Comparison of ENCODE assay signal across 8 mouse cellular contexts in genomic region chr4:33031195-33031960, GRCm38 (mm10). TPM values are rescaled to one million over a fixed set of nuclear protein-coding genes. Genes with fewer than 3 reads are reported as not detected.
DNase-seq lines count a peak whose midpoint lies in the region; ATAC-seq and TF ChIP-seq lines count a peak whose summit lies in the region.

Ube2j1 (plus strand) TSS chr4:33031416.

- peak within 1 kb of the TSS; percentile 95 for H3K9ac ChIP-seq in heart, embryonic 11.5 days (ENCODE audit: low read depth, low read length)
- peak within 1 kb of the TSS; percentile 95 for H3K9ac ChIP-seq in kidney, embryonic 16.5 days (replicated peaks; ENCODE audit: low read length)
- peak within 1 kb of the TSS; percentile 99 for H3K9ac ChIP-seq in liver, adult 2 months (ENCODE audit: low read depth, low read length)

- H3K4me1 ChIP-seq in heart, embryonic 11.5 days (ENCODE audit: control insufficient read depth, insufficient read depth, low read length), result peaks cover 8% of the 10 kb centered on the region
- H3K4me1 ChIP-seq in kidney, embryonic 16.5 days (ENCODE audit: insufficient read depth, low read length), result peaks cover 23% of the 10 kb centered on the region
- H3K4me1 ChIP-seq in liver, adult 2 months (ENCODE audit: control insufficient read depth, insufficient read depth, low read length), result peaks cover 14% of the 10 kb centered on the region

- peak; percentile 91 for ATAC-seq in erythroblast, adult 5-6 weeks (replicated peaks; ENCODE audit: low FRiP score, poor library complexity, severe bottlenecking)
- peak; percentile 97 for ATAC-seq in heart, embryonic 11.5 days (replicated peaks; ENCODE audit: insufficient number of reproducible peaks, low FRiP score, low TSS enrichment)
- ATAC-seq in kidney, embryonic 16.5 days (ENCODE audit: low FRiP score, low TSS enrichment), result peak; percentile 99

- TF ChIP-seq CTCF in liver, adult 2 months (IDR thresholded peaks at IDR 0.05; ENCODE audit: low read depth, low read length), result no peak

- peaks cover 6% of the 10 kb centered on the region for H3K36me3 ChIP-seq in heart, embryonic 11.5 days (ENCODE audit: control insufficient read depth, insufficient read depth, low read length)
- peaks cover 16% of the 10 kb centered on the region for H3K36me3 ChIP-seq in kidney, embryonic 16.5 days (ENCODE audit: insufficient read depth, low read length)
- peaks cover 6% of the 10 kb centered on the region for H3K36me3 ChIP-seq in liver, adult 2 months (ENCODE audit: control insufficient read depth, insufficient read depth, low read length)
- peaks cover 8% of the 10 kb centered on the region for H3K36me3 ChIP-seq in myocyte (ENCODE audit: control insufficient read depth, insufficient read depth)
- no peaks in the 10 kb centered on the region for H3K36me3 ChIP-seq in splenic B cell, adult 2 months (ENCODE audit: control insufficient read depth, insufficient read depth, low read length, poor library complexity, severe bottlenecking)

- peak; percentile 87 for DNase-seq in A20 (ENCODE audit: low read depth, low spot score)
- peak; percentile 97 for DNase-seq in brain, adult 2 months (ENCODE audit: low read depth, low spot score)
- DNase-seq in liver, adult 2 months (ENCODE audit: extremely low read depth, low read depth, low spot score), result peak; percentile 61
- peak; percentile 88 for DNase-seq in splenic B cell, adult 2 months (ENCODE audit: low read depth, low spot score)

- H3K9me3 ChIP-seq in heart, embryonic 11.5 days (replicated peaks; ENCODE audit: control insufficient read depth, low read length), result peaks cover 5% of the 10 kb centered on the region; the same call in 1 of the 2 replicates
- peaks cover 4% of the 10 kb centered on the region for H3K9me3 ChIP-seq in kidney, embryonic 16.5 days (ENCODE audit: low read length)

- H3K27ac ChIP-seq in heart, embryonic 11.5 days (ENCODE audit: low read depth, low read length), result peak within 1 kb of the TSS; percentile 82
- H3K27ac ChIP-seq in kidney, embryonic 16.5 days (ENCODE audit: low read length), result peak within 1 kb of the TSS; percentile 91
- peak within 1 kb of the TSS; percentile 89 for H3K27ac ChIP-seq in liver, adult 2 months (replicated peaks; ENCODE audit: insufficient read depth, low read depth, low read length)

- H3K4me2 ChIP-seq in heart, embryonic 11.5 days, result peak within 1 kb of the TSS; percentile 62
- peak within 1 kb of the TSS; percentile 67 for H3K4me2 ChIP-seq in kidney, embryonic 16.5 days (replicated peaks; ENCODE audit: low read depth, low read length)
- H3K4me2 ChIP-seq in myocyte (ENCODE audit: low read depth), result peak within 1 kb of the TSS; percentile 88

- under 1% methylated on average over 97 of the region's 123 CpGs for WGBS in heart, embryonic 11.5 days (ENCODE audit: insufficient replicate concordance)
- WGBS in kidney, embryonic 16.5 days, result 0% methylated on average over 86 of the region's 123 CpGs
- under 1% methylated on average over 119 of the region's 123 CpGs for WGBS in liver, adult 2 months

- peak within 1 kb of the TSS; percentile 76 for H3ac ChIP-seq in myocyte (ENCODE audit: control insufficient read depth, insufficient read length)

- peak within 1 kb of the TSS; percentile 73 for H3K4me3 ChIP-seq in heart, embryonic 11.5 days (ENCODE audit: low read depth, low read length)
- H3K4me3 ChIP-seq in kidney, embryonic 16.5 days (ENCODE audit: low read length), result peak within 1 kb of the TSS; percentile 83
- H3K4me3 ChIP-seq in liver, adult 2 months (ENCODE audit: insufficient read depth, low read depth, low read length), result peak within 1 kb of the TSS; percentile 93
- H3K4me3 ChIP-seq in myocyte, result peak within 1 kb of the TSS; percentile 58

- TF ChIP-seq POLR2A in liver, adult 2 months (IDR thresholded peaks at IDR 0.05; ENCODE audit: extremely low read depth, insufficient read depth, low read length), result peak; percentile 72
- peak; percentile 95 for TF ChIP-seq POLR2A in myocyte (IDR thresholded peaks at IDR 0.05; ENCODE audit: insufficient read length, low read depth)

- peaks cover 21% of the 10 kb centered on the region; the same call in 1 of the 2 replicates for H3K79me2 ChIP-seq in liver, adult 2 months (ENCODE audit: control insufficient read depth, insufficient read depth, low read length)
- H3K79me2 ChIP-seq in myocyte (ENCODE audit: control insufficient read depth, insufficient read depth), result peaks cover 55% of the 10 kb centered on the region

- H3K27me3 ChIP-seq in heart, embryonic 11.5 days (ENCODE audit: control insufficient read depth, insufficient read depth, low read length), result no peaks in the 10 kb centered on the region
- H3K27me3 ChIP-seq in kidney, embryonic 16.5 days (ENCODE audit: insufficient read depth, low read length), result no peaks in the 10 kb centered on the region
- H3K27me3 ChIP-seq in liver, adult 2 months (ENCODE audit: control insufficient read depth, insufficient read depth, low read length), result no peaks in the 10 kb centered on the region
- no peaks in the 10 kb centered on the region for H3K27me3 ChIP-seq in myocyte (ENCODE audit: control insufficient read depth, insufficient read depth, insufficient read length)
- no peaks in the 10 kb centered on the region for H3K27me3 ChIP-seq in splenic B cell, adult 2 months (ENCODE audit: control insufficient read depth, insufficient read depth, low read length, poor library complexity, severe bottlenecking)

TF ChIP-seq in myocyte, 11 proteins besides CTCF, POLR2A, EP300 and RAD21:
- TF ChIP-seq TCF3 (IDR thresholded peaks at IDR 0.05; ENCODE audit: insufficient read length, low read depth) (no peak), MYOG (IDR thresholded peaks at IDR 0.05; ENCODE audit: control insufficient read depth in 1 of 3, insufficient read depth in 1 of 3, insufficient read length in 2 of 3, low read depth in 2 of 3) (peak in 2 of 3 experiments; percentile 37 to 47), SRF (IDR thresholded peaks at IDR 0.05; ENCODE audit: control insufficient read depth, insufficient read length, low read depth) (peak; percentile 11), MYOD1 (IDR thresholded peaks at IDR 0.05; ENCODE audit: control insufficient read depth in 1 of 3, insufficient read length in 2 of 3, low read depth in 2 of 3) (peak in 2 of 3 experiments; percentile 38 to 50), POLR2AphosphoS2 (IDR thresholded peaks at IDR 0.05; ENCODE audit: insufficient read length, low read depth) (peak; percentile 97)

RNA-seq across cellular contexts. Expression of gene Ube2j1, which starts in this region (rescaled TPM):
- total RNA-seq in erythroblast, adult 5-6 weeks (2015; ENCODE audit: low replicate concordance), result 18.6 and 23.4 TPM in 2 replicates
- total RNA-seq in erythroblast, adult 5-6 weeks (2017; ENCODE audit: low replicate concordance), result 15.5 and 28.6 TPM in 2 replicates
- 39.7 and 42.1 TPM in 2 replicates for polyA plus RNA-seq in heart, embryonic 11.5 days (2014; fragmentation: Nextera tagmentation; extraction: Ambion mirVana)
- polyA plus RNA-seq in kidney, embryonic 16.5 days (2015; fragmentation: Nextera tagmentation; extraction: Ambion mirVana), result 42.5 and 43.8 TPM in 2 replicates
- 21.3 and 21.7 TPM in 2 replicates for total RNA-seq in liver, adult 2 months (2014; rRNA removed)
- 11.1 and 13.1 TPM in 2 replicates for polyA plus RNA-seq in liver, adult 2 months (2012; rRNA removed)
- polyA plus RNA-seq in myocyte (2012; fragmentation: generic; extraction: Trizol), result 31.4 TPM

Comparison
In these comparisons a context has a peak if more than half of its experiments do, and no peak if none do; other contexts are left out.
1. Peak in every context shown above with its lines: DNase-seq, ATAC-seq, H3K4me3 ChIP-seq and H3K27ac ChIP-seq.